Mouse (Mus musculus): Measurements from ENCODE around the gene Pigx.

Pigx gene

DNA sequence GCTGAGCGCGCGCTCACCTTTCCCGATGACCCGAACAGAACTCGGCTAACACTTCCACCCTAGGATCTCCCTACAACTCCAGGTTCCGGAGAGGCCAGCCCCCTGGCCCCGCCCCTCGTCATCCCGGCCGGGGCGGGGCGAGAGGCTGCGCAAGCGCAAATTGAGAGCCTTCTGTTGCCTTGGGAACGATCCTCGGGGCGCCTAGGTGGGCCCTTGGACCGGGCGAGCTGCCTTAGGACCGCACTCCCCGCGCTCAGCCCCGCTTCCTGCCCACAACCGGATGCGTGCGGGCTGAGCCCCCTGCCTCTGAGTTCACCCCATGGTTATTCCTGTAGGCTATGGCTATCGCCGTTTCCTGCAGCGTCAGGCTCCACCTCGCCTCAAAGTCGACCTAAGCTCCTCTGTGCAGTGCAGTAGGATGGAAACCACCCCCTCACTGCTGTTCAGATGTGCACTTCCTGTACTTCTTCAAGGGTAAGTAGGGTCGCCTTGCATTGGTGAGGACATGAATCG lies at the start of gene Pigx, which contains the start of gene Cep19:
Pigx (minus strand) TSS at position 103 of the 513 bp plus-strand sequence.
Cep19 (plus strand) TSS at position 163 of the 513 bp plus-strand sequence.
- DNase-seq (ENCODE audit: low spot score), result peak; percentile 87

DNA sequence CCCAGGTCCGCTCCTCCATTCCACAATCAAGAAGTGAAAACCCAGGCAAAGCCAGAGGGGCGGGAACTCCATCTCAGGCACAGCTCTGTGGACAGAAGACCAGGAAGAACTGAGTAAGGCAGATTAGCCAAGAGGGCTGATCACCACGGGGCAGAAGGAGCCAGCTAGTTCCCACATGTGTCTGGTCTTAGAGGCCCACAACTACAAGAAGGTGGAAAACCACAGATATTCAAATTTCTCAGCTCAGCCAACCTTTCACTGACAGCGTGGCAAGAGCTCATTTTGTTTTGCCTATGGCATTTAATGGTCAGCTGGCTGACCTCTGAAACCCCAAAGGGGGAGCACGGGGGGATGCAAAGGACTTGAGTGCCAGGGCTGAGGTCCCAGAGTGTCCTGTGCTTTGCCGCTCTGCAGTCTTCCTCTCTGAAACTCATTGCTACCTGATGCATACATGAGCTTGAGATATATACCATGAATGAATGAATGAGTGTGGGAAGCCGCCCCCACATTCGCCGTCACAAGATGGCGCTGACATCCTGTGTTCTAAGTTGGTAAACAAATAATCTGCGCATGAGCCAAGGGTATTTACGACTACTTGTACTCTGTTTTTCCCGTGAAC lies 48.2 kb upstream of the Pigx start:
- DNase-seq (ENCODE audit: low spot score), result no peak

DNA sequence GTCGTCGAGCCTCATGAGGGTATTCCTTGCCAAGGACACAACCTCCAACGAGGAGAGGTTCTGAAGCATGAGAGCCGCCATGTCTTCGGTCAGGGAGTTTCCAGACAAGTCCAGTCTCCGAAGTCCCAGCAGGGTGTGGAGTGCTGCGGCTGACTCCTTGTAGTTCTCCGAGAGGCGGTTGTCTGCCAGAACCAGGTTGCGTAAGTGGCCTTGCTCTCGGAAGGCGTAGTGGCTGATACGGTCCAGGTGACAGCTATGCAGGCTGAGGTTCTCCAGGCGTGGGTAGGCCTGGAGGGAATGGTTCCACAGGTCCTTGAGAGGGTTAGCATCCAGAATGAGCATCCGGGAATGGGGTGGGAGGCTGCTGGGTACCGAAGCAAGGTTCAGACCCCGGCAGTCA lies 45.1 kb upstream of the Pigx start:
- no peak for DNase-seq (ENCODE audit: low spot score)

DNA sequence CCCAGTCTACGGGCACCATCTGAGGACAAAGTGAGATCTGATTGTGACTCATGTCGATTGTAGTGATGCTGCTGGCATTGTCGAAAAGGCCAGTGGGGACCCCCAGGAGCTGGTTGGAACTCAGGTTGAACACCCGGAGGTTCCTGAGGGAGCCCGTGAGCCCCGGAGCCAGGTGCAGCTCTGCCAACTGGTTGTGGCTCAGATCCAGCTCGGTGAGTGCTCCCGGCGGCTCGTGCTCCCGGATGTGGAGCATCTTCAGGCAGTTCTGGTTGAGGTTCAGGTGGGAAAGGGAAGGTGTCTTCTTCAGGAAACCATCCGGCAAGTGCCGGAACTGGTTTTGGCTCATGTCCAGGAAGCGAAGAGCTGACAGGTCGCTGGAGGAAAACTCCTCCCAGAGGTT lies 44.2 kb upstream of the Pigx start:
- DNase-seq (ENCODE audit: low spot score), result no peak

DNA sequence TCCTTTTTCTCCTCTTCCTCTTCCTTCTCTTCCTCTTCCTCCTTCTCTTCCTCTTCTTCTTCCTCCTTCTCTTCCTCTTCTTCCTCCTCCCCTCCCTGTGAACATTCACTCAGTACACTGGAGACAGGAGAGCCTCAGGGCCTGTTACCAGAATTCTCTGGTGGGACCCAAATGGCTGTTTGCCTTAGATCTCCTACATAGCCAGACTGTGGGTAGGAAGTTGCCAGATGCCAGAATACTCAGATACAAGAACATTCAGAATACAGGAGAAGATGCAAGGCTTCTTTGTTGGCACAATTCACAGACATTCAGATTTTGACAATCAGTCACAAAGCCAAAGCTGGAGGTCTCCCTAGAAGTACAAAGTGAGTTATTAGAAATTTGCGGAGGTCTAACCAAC lies 39.4 kb upstream of the Pigx start:
- DNase-seq (ENCODE audit: low spot score), result no peak

DNA sequence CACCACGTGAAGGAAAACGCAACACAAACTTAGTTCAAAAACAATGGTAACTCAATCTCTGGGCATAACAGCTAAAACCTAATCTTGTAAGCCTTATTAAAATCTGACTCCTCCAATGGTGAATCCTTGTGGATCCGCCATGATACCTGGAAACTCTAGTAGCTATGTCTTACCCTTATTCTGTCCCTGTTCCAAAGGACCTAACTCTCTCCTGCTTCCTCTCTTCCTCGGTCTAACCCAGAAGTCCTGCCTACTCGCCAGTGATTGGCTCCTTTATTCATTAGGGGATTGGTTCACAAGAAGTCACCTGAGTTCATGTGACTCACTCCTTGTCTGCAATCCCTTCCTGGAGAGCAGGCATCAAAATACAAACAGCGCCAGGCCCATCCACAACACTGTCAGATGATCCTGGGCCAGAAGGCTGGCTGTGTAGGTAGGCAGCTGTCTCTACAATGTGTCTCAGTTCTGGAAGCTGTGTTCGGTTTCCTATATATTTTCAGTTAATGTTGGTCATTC lies 36.4 kb upstream of the Pigx start:
- DNase-seq (ENCODE audit: low spot score), result no peak

GRCm38 (mm10) chr16:32133148-32133547 lies 33.6 kb upstream of the Pigx start:
- DNase-seq (ENCODE audit: low spot score), result no peak

DNA sequence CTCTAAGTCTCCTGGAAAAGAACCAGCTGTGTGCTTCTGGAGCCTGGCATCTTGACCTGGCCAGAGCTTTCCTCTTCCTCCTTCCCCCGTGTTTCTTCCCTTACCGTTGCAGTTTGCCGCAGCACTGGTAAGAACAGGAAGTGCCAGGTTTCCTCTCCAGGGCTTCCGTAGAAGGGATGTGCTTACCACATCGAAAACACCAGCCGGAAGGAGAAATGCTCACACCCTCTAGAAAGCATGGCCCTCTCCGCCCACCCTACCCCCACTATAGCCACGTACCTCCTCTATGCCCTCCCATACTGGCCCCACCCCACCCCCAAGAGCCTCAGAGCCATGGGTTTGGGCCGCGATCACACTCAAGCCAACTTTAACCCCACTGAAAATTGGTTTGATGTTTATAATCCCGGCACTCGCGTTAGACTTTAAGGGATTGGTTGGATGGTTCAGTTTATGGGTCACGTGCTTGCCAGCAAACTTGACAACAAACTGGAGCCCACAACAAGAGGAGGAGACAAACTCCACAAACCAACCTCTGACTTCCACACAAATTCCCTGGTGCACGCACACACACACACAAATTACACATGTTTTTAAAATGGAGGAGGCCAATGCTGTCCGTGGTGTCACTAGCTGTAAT lies 30.8 kb upstream of the Pigx start:
- DNase-seq (ENCODE audit: low spot score), result peak; percentile 80

DNA sequence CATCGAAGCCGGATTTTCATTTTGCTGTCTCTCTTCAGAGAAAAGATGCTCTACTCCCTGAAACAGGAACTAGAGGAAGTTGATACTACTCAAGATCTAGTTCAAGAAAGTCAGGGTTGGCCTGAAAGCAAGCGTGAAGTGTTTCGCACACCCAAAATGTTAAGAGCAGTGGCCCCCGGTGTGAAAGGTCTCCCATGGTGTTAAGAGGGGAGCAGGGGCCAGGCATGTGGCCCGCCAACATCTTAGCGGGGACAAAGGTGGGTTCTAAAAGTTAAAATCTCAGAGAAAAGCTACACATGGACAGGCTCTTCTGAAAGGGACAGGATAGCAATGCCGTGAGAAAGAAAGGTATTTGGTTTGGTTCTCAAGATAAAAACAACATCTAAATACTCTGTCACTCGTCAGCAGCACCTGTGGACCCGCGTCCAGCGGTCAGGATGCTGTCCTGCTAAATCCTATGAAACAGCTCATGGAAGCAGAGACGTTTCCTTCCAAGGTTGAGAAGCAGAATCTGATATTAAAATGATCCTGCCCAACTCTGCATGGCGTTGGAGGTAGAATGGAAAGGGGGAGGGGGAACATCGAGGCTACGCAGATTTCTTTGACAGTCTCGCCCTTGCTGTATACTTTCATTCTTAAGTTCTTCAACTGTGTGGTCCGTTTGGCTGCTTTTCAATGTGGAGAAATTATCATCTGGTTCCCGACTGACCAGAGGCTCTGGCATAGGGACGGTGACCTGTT lies 30.1 kb upstream of the Pigx start:
- no peak for DNase-seq (ENCODE audit: low spot score)

GRCm38 (mm10) chr16:32127046-32127445 lies 27.5 kb upstream of the Pigx start:
- DNase-seq (ENCODE audit: low spot score), result peak; percentile 59

GRCm38 (mm10) chr16:32125364-32125763 lies 25.8 kb upstream of the Pigx start:
- no peak for DNase-seq (ENCODE audit: low spot score)

DNA sequence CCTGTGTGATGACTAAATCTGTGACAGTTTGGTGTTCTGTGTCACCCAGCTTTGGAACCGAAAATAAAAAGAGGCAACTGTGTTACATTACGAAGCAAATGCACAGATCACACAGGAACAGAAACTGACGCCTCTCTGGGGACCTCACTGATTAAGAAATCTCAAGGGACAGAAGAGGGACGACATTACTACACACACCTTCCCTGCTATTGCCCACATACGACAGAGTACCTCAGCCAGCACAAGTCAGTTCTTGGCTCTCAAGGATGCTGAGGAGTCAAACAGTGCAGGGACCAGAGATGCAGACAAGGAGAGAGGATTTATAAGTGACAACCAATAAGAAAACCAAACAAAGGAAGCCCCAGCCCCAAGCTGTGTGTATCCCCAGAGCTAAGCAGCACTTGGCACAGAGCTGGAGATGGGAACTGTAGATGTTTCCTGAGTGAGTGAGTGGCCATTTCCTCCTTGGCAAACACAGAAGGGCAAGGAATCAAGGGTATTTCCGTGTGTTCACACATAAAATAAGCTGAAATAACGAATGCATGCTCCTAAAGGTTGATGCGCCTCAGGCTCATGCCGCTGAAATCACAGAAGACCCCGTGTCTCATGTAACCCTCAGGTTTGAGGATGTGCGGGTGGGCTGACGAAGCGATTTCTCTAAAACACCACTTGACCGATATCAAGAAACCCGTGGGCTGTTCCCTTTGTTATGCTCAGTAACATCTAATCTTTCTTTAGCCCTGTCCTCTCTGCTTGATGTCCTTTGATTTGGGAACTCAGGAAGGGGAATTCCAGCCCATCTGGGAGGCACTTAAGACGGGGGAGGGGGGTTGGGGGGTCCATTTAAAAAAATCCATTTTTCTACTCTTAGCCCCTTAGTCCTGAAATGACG lies 25.1 kb upstream of the Pigx start:
- DNase-seq (ENCODE audit: low spot score), result peak; percentile 61

DNA sequence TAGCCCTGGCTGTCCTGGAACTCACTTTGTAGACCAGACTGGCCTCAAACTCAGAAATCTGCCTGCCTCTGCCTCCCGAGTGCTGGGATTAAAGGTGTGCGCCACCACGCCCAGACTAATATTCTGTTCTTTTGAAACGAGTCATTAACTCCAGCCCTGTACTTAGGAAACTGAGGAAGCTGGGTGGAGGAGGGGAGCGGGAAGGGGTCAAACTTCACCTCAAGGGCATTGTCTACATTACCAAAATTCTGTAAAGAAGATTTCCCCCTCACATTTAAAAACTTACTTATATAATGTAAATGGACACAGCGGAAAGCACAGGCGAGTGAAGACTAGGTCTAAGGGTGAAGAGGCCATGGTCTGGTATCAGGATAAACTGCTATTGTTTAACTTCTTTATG lies 24.5 kb upstream of the Pigx start:
- DNase-seq (ENCODE audit: low spot score), result no peak

DNA sequence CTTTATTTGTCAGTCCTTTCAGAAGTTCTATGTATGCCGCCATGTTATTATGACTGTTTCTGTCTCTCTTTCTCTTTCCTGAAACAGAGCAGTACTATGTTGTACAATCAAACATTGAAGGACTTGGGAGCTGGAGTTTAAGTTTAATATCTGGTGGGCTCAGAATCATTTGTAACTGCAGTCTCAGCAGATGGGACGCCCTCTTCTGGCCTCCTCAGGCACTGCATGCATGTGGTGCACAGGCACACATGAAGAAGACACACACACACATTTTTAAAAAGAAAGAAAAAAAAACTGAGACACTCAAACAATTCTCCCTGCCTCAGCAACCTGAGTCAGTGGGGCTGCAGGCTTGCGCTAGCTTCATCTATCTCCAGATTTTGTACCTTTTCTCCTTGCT lies 20.9 kb upstream of the Pigx start:
- no peak for DNase-seq (ENCODE audit: low spot score)

DNA sequence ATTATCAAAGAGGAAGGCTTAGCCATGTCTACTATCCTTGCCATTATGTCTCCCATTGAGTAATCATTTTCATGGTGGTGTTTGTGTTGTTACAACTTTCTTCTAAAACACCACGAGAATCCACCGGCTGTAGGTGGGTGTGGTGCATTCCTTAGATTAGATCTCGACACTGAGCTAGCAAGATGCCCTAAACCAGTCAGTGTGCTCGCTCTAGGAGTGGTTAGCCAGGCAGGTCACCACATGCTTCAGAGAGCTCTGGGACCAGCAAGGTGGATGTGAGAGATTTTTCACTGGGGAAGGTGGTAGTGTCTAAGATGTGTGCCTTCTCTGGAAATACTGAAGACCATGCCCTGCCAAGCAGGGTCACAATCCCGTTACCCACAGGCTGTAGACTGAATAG lies 16.6 kb upstream of the Pigx start:
- no peak for DNase-seq (ENCODE audit: low spot score)

DNA sequence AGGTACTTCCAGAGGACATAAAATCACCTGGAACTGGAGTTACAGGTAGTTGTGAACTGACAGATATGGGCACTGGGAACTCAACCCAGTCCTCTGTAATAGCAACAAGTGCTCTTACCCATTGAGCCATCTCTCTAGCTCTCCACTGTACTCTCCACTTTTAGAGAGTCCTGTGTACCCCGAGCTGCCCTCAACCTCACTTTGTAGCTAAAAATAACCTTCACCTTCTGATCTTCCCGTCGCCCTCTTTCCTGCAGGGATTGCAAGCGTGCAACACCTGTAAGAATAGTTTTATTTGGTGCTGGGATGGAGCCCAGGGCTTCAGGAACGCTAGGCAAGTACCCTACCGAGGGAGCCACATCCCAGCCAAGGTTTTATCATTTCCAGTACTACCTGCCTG lies 16.2 kb upstream of the Pigx start:
- DNase-seq (ENCODE audit: low spot score), result no peak

DNA sequence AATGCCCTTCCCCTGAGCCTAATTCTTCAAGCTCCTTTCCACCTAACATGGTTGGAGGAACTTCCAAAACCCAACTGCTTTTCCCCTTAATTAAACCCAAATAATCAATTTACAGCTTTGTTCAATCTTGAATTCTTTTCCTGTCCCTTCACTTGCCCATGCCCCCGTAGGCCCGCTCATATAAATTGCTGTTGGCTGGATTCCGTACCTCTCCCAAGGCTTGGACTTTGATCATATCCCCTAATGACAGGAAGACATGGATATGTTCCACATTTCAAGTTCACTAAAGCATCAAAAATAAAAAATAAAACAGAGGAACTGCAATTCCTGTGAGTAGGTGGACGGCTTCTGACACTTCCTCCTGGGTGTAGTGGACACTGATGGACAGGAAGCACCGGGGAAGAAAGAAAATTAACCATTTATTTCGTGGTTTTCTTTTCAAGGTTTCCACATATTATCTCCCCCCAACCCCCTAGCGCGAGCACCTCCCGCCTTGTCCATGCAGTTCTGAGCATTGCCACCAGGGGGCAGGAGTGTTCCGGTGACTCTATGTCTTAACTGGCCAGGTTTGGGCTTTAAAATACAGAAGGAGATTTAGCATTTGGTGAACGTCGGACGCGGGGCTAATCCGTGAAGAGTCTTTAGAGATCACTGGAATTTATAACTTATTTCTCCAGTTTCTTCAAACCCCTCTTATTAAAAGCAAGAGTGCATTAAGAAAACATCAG lies 15.6 kb upstream of the Pigx start:
- peak; percentile 85 for DNase-seq (ENCODE audit: low spot score)

DNA sequence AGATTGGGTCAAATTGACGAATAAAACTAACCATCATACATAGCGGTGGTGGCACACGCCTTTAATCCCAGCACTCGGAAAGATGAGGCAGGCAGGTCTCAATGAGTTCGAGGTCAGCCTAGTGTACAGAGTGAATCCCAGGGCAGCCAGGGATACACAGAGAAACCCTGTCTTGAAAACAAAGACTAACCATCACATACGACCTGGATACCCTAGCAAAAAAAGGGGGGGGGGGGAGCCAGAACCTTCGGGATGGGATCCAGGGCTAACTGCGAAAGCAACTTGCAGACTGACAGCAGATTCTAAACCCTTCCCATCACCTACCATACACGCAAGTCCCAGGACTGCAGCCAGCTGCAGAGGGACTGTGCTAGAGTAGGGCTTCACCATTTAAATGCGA lies 14.9 kb upstream of the Pigx start:
- DNase-seq (ENCODE audit: low spot score), result no peak

DNA sequence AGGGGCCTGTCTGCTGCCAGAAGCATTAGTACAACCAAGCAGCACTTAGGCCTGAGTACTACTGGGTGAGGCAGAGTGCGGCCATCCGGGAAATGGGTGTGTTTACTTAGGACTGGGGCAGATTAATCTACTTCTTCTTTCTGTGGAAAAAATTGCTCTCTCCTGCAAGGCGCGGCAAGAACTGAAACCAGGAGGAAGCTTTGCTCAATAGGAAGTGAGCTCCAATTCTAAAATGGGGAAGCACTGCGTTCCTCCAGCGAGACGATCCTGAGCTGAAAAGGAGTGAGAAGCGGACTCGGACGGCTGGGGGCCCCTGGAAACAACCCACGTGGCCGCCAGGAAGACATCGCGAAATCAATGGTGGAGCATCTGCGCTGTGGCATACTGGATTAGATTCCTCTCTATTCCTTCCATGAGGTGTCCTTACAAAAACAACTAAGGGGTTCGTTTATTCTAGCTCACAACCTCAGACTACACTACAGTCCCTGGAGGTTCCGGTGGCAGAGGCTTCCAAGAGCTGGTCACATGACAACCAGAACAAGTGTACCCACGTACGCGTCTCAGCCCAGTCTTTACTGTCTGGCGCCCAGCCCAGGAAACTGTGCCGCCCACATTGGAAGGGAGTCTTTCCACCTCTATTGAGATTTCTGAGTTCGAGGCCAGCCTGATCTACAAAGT lies 14.1 kb upstream of the Pigx start:
- DNase-seq (ENCODE audit: low spot score), result peak; percentile 82

GRCm38 (mm10) chr16:32110951-32111699 lies 11.6 kb upstream of the Pigx start:
- DNase-seq (ENCODE audit: low spot score), result peak; percentile 26
